Mouse (Mus musculus) midbrain, embryonic 15.5 days (tissue): ENCODE measurements at regions not wholly inside any gene's neighbourhood (a gene's known extent, or its start where the extent isn't known, plus 50 kb on each side); places are given as distances from the start of the nearest gene placed in this dataset.

Experiments
- ATAC-seq: fragments of 200-750 bp; cut with Nextera tagmentation; replicated peaks from 2 replicates; pipeline ENCODE4 v1.8.0; 2017; ENCODE audit warnings: moderate TSS enrichment
- H3K27ac ChIP-seq: fragments of 300-500 bp; sonication (generic); 2 replicates; pipeline ENCODE4 v1.5.1; 2015; ENCODE audit warnings: mild to moderate bottlenecking, inconsistent platforms
- H3K27me3 ChIP-seq: fragments of 300-500 bp; sonication (generic); replicated peaks from 2 replicates; pipeline ENCODE4 v1.6.1; 2015; ENCODE audit warnings: inconsistent platforms
- H3K36me3 ChIP-seq: fragments of 300-500 bp; sonication (generic); replicated peaks from 2 replicates; pipeline ENCODE4 v1.6.1; 2015; ENCODE audit warnings: inconsistent platforms
- H3K4me1 ChIP-seq: fragments of 300-500 bp; sonication (generic); 2 replicates; pipeline ENCODE4 v1.6.1; 2015; ENCODE audit warnings: inconsistent platforms
- H3K4me2 ChIP-seq: fragments of 300-500 bp; sonication (generic); 2 replicates; pipeline ENCODE4 v1.6.1; 2015; ENCODE audit warnings: inconsistent platforms, mild to moderate bottlenecking, moderate library complexity
- H3K4me3 ChIP-seq: fragments of 300-500 bp; sonication (generic); 2 replicates; pipeline ENCODE4 v1.5.1; 2015; ENCODE audit warnings: mild to moderate bottlenecking, inconsistent platforms
- H3K9ac ChIP-seq: fragments of 300-500 bp; sonication (generic); 2 replicates; pipeline ENCODE4 v1.6.1; 2015; ENCODE audit warnings: mild to moderate bottlenecking, inconsistent platforms
- H3K9me3 ChIP-seq: fragments of 300-500 bp; sonication (generic); 2 replicates; pipeline ENCODE4 v1.6.1; 2016; ENCODE audit warnings: inconsistent platforms
- WGBS: fragments of 180-500 bp; shearing (Covaris S2); methylation state at CpG from one replicate; pipeline ENCODE4 v1.1.7; 2015; ENCODE audit warnings: mixed read lengths; 5-methylcytosine and 5-hydroxymethylcytosine counted together

DNA sequence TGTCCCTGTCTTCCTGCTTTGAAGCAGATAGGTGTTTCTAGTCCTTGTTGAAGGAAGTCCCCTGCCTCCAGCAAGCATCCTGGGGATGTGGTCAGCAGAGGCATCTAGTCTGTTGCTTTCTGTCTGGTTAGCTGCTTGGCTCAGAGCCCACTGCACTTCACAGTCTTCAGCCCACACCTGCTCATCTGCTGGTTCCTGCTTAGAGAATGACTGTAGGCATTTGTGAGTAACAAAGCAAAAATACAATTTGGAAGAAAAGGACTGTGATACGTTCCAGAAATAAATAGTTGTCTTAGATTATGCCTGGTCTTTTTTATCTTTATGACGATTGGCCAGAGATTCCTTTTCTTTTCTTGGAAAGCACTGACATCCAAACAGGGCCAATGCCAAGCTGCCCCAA, 246.6 kb upstream of the Sox2 start:
- Histone ChIP-seq H3K4me1 (peaks cover 3% of the 10 kb centered on the region; the same call in 1 of the 2 replicates), H3K4me2 (no peak overlapping the region), H3K27me3 (no peaks in the 10 kb centered on the region), H3K9me3 (no peaks in the 10 kb centered on the region), H3K27ac (no peak overlapping the region), H3K9ac (no peak overlapping the region), H3K4me3 (no peak overlapping the region), H3K36me3 (no peaks in the 10 kb centered on the region)
- WGBS = 83% methylated on average over 2 of the region's 2 CpGs
- no peak for ATAC-seq

DNA sequence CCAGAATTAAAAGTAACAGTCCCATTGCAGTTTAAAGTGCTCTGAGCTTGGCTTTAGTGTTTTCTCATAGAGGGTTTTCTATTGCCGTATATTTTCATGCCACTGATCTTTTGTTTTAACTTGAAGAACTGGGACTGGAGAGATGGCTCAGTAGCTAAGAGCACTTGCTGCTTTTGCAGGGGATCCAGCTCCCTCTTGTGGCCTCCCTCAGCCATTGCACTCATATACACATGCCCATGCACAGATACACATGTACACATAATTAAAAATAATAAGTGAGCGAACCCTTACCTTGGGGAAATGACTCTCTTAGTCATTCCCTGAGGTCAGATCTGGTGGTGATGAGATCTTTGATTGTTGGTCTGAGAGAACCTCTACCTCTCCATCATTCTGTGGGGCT, 258.9 kb upstream of the Sox2 start:
- Histone ChIP-seq H3K4me2 (no peak overlapping the region), H3K9me3 (no peaks in the 10 kb centered on the region), H3K9ac (no peak overlapping the region), H3K4me3 (no peak overlapping the region), H3K27ac (no peak overlapping the region), H3K4me1 (no peaks in the 10 kb centered on the region), H3K27me3 (no peaks in the 10 kb centered on the region), H3K36me3 (no peaks in the 10 kb centered on the region)
- WGBS = 94% methylated on average over 2 of the region's 2 CpGs
- ATAC-seq = no peak

DNA sequence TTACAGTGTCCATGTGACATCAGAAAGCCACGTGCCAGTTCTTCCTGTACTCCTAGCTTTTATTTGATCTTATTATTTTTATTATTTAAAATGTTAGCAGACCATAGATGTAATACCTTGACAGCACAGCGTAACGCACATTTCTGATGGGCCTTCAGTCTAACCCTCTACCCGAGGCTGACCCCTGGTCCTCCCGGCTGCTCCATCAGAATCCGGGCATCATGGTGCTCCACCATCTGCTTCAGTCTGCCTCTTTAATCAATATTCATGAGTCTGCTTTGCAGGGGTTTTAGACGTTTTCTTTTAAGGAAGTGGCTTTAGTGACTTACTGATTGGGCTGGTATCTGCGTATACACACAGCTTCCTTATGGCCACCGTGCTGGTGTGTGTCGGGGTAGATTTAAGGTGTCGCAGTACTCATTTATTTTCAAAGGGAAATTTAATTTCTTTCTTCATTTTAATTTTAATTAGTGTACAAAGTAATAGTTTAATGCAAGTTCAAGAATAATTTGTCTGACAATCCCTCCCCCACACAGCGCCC, 265.2 kb upstream of the Sox2 start:
- WGBS = 53% methylated on average over 12 of the region's 12 CpGs
- ATAC-seq = peak; percentile 57; the same call in 1 of the 2 replicates
- H3K36me3 ChIP-seq = no peaks in the 10 kb centered on the region

DNA sequence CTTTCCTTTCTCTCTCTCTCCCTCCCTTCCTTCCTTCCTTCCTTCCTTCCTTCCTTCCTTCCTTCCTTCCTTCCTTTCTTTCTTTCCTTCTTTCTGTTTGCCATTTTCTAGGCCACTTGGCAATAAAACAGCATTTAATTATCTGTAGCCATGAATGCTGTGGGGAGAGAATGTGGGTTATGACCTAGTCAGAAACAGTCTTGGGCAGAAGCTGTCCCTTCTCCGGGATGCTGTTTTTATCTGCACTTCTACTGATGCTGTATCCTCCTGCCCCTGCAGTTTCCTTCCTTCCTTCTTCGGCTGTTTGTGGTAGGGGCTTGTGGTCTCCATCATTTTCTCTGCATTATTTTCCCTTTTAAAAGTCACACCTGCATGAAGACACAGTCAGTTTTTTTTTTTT, 272.3 kb upstream of the Sox2 start:
- Histone ChIP-seq H3K36me3 (no peaks in the 10 kb centered on the region), H3K27me3 (no peaks in the 10 kb centered on the region), H3K27ac (peak overlapping the region; percentile 48; the same call in 1 of the 2 replicates), H3K4me2 (peak overlapping the region; percentile 45), H3K9ac (no peak overlapping the region), H3K9me3 (no peaks in the 10 kb centered on the region), H3K4me3 (no peak overlapping the region), H3K4me1 (peaks cover 11% of the 10 kb centered on the region; the same call in 1 of the 2 replicates)
- ATAC-seq = no peak
- WGBS = 31% methylated on average over 2 of the region's 2 CpGs

More for the DNA sequence above, 265.2 kb upstream of the Sox2 start:
- Histone ChIP-seq H3K27me3 (no peaks in the 10 kb centered on the region), H3K4me3 (no peak overlapping the region), H3K27ac (no peak overlapping the region), H3K9me3 (no peaks in the 10 kb centered on the region), H3K4me2 (no peak overlapping the region), H3K4me1 (no peaks in the 10 kb centered on the region), H3K9ac (no peak overlapping the region)

DNA sequence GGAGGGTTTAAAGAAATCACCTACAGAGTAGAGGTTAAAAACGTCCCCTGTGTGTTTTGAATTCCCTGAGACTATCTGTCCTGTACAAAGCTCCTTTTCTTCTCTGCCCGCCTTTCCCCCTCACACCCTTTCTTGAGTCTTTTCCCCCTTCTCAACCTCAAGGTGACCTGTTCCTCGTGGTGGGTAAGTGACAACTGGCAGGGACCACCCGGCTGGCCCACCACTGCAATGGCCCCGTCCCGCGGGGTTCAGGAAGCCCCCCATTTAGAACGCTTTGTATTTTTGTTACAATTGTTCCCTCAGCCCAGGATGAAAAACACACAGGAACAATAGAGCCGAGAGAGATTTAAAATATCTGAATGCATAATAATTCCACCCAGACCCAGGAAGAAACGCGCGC, 272.9 kb upstream of the Sox2 start:
- Histone ChIP-seq H3K27ac (peak overlapping the region; percentile 63), H3K9ac (peak overlapping the region; percentile 33; the same call in 1 of the 2 replicates)
- peak; percentile 24; the same call in 1 of the 2 replicates for ATAC-seq

DNA sequence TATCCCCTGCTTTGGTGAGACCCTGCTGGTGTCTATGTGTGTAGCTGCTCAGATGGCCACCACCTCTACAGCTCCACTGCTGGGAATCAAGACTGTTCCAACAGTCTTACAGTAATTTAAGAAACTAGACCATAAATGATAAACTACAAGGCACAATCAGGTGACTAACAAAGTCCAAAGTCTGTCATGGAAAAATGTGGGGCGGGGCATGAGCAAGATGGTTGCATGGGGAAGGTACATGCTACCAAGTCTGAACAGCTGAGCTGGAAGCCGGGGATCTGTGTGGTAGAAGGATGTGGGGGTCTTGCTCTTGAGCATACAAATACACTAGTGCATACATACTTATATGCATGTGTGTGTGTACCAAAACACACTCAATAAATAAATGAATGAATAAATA, 278.8 kb upstream of the Sox2 start:
- Histone ChIP-seq H3K9ac (no peak overlapping the region), H3K27me3 (no peaks in the 10 kb centered on the region), H3K9me3 (no peaks in the 10 kb centered on the region), H3K36me3 (no peaks in the 10 kb centered on the region), H3K4me1 (no peaks in the 10 kb centered on the region), H3K27ac (no peak overlapping the region), H3K4me2 (no peak overlapping the region), H3K4me3 (no peak overlapping the region)
- ATAC-seq = no peak
- 95% methylated on average over 2 of the region's 2 CpGs for WGBS

More for the DNA sequence above, 272.9 kb upstream of the Sox2 start:
- 0 out of 2 replicates have a peak overlapping the region, but pooled peaks have one; percentile 17 for H3K4me3 ChIP-seq
- no peaks in the 10 kb centered on the region for H3K9me3 ChIP-seq
- H3K4me1 ChIP-seq = peaks cover 11% of the 10 kb centered on the region; the same call in 1 of the 2 replicates
- H3K4me2 ChIP-seq = peak overlapping the region; percentile 45
- H3K27me3 ChIP-seq = no peaks in the 10 kb centered on the region
- WGBS = 9% methylated on average over 12 of the region's 12 CpGs
- H3K36me3 ChIP-seq = no peaks in the 10 kb centered on the region

DNA sequence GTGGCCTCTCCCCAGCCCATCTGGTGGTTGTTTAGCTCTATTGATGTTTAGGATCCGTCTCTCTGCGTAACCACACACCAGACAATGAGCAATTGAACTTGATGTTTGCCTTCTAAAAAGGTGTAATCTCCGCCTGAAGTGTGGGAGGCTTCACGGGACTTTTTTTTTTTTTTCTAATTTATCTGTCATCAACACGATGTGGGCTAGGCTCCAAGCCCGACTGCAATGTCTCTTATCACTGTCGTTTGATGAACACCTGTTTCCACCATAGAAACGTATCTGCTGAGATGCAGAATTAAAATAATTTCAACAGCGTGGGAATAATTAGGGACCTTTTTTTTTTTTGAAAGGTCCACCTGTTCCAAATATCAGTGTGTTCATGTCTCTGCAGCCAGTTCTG, 257.0 kb upstream of the Dnajc19 start:
- 0 out of 2 replicates have a peak, but pooled peaks cover 2% of the 10 kb centered on the region for H3K27me3 ChIP-seq
- no peak overlapping the region for H3K4me2 ChIP-seq
- no peaks in the 10 kb centered on the region for H3K36me3 ChIP-seq
- H3K27ac ChIP-seq = no peak overlapping the region
- H3K4me1 ChIP-seq = no peaks in the 10 kb centered on the region
- no peak overlapping the region for H3K4me3 ChIP-seq
- no peak overlapping the region for H3K9ac ChIP-seq
- no peak for ATAC-seq
- no peaks in the 10 kb centered on the region for H3K9me3 ChIP-seq
- 76% methylated on average over 9 of the region's 9 CpGs for WGBS

DNA sequence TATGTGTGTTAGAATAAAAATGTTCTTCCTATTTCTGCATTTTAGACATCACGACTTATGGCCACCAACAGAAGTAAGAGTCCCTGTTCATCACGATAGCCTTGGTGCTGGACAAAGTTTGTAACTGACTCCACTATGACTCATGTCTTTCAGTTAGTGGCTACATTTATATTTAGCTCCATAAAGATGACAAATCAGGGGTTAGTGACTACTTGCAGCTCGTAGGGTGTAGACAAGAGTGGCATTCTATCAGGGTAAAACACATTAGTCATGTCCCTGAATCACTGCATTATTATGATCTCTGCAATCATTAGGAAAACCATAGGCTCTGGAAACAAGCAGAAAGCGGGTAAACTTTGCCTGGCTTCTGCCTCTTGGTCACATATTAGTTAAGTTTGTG, 252.4 kb upstream of the Dnajc19 start:
- Histone ChIP-seq H3K9ac (no peak overlapping the region), H3K4me2 (no peak overlapping the region), H3K4me3 (no peak overlapping the region), H3K36me3 (no peaks in the 10 kb centered on the region), H3K27ac (no peak overlapping the region), H3K27me3 (0 out of 2 replicates have a peak, but pooled peaks cover 2% of the 10 kb centered on the region), H3K9me3 (no peaks in the 10 kb centered on the region), H3K4me1 (peaks cover 23% of the 10 kb centered on the region)
- WGBS = 93% methylated on average over 4 of the region's 4 CpGs
- ATAC-seq = no peak

DNA sequence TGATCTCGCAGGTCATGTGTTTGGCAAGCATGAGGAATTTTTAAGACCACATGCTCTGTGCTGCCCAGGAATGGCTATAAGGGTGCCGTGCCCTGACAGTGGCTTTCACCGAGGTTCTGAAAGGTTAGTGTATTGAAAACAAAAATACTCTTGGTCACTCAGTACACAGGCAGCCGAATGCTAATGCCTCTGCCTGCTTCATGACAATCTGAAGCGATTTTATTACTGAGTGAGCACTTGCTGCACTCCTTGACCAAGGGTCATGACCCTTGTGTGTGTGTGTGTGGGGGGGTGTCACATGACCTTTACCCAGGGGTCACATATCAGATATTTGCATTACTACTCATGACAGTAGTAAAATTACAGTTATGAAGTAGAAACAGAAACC, 250.8 kb upstream of the Dnajc19 start:
- no peak overlapping the region for H3K4me3 ChIP-seq
- peak overlapping the region; percentile 21; the same call in 1 of the 2 replicates for H3K4me2 ChIP-seq
- 0 out of 2 replicates have a peak overlapping the region, but pooled peaks have one; percentile 13 for H3K27ac ChIP-seq
- no peaks in the 10 kb centered on the region for H3K36me3 ChIP-seq
- H3K9me3 ChIP-seq = no peaks in the 10 kb centered on the region
- no peak overlapping the region for H3K9ac ChIP-seq
- H3K27me3 ChIP-seq = 0 out of 2 replicates have a peak, but pooled peaks cover 5% of the 10 kb centered on the region
- ATAC-seq = peak; percentile 56; the same call in 1 of the 2 replicates
- peaks cover 23% of the 10 kb centered on the region for H3K4me1 ChIP-seq
- 37% methylated on average over 5 of the region's 5 CpGs for WGBS

DNA sequence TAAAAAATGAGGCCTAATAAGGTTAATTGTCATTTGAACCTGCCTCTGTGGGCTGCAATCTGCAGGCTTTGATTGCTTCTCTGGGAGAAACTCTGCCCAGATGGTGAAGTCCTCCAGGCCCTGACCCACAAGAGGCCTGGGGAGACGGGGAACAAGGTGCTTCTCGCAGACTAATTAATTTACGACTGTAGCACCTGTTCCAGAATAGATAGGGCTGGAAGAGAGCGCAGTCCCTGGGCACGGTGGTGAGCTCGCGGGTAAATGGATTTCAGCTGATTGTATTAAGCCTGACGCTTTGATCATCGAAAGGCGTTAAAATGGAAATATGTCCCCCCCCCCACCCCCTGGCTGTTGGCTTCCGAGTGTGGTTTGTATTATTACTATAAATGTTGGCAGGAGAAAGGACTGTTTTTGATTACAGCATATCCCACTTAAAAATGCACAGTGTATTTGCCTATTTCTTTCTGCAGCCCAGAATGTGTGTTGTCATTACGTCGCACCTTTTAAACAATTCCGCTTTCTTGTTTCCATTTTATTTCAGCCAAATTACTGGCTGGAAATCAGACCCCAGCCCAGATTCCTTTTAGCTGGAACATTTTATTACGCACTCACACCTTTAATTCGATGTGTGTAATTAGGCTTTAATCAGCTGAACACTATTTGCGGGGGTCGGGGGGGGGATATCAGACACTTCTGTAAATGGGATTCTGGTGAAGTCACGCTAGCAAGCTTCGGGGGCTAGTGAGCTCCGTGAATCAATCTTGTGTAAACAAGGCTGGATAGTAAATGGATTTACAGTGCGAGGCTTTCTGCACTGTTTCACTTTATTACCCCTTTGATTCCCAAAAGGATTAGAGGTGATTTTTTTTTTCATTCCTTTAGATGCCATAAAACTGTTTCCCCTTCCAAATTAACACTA, 250.1 kb upstream of the Dnajc19 start:
- Histone ChIP-seq H3K4me3 (no peak overlapping the region), H3K4me1 (peaks cover 23% of the 10 kb centered on the region)
- peak; percentile 84 for ATAC-seq

DNA sequence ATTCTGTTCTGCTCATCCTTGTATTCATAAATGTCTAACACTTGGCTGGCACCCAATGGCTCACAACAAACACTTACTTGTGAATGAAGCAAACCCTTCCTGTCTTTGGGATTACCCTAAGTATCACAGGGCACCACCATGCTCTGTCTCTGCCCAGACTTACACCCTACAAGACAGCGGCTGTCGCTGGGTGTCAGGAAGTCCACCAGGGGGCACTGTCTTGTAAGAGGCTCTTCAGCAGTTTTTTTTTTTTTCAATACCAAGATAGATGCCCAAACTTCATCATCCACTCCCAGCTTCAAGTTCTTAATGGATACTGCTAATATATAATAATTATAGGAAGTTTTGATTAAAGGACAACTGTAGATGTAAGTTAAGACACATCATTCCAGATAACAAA, 247.7 kb upstream of the Dnajc19 start:
- WGBS = 15% methylated on average over 2 of the region's 2 CpGs
- Histone ChIP-seq H3K4me3 (no peak overlapping the region), H3K27me3 (0 out of 2 replicates have a peak, but pooled peaks cover 5% of the 10 kb centered on the region), H3K4me2 (no peak overlapping the region), H3K9me3 (no peaks in the 10 kb centered on the region), H3K27ac (no peak overlapping the region), H3K36me3 (no peaks in the 10 kb centered on the region), H3K4me1 (peaks cover 23% of the 10 kb centered on the region), H3K9ac (no peak overlapping the region)
- ATAC-seq = no peak

More for the DNA sequence above, 250.1 kb upstream of the Dnajc19 start:
- H3K9ac ChIP-seq = no peak overlapping the region
- no peaks in the 10 kb centered on the region for H3K36me3 ChIP-seq
- 26% methylated on average over 22 of the region's 22 CpGs for WGBS
- H3K27ac ChIP-seq = 0 out of 2 replicates have a peak overlapping the region, but pooled peaks have one; percentile 13
- no peaks in the 10 kb centered on the region for H3K9me3 ChIP-seq
- H3K4me2 ChIP-seq = peak overlapping the region; percentile 21; the same call in 1 of the 2 replicates
- 0 out of 2 replicates have a peak, but pooled peaks cover 5% of the 10 kb centered on the region for H3K27me3 ChIP-seq

DNA sequence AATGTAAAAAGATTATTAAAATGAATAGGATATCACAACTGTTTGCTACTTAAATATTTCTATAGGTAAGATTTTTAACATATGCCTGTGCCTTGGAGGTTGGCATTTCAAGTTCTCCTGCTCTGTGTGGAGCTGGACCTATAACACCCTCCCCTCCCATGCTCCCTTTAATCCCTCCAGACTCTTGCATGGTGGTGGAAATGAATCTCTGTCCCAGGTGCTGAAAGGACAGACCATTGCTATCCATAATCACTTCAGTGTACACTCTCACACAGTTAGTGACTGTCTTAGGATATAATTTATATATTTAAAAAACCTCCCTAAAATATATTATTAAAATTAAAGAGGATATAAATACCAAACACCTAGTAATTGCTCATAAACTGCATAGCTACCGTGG, 244.5 kb upstream of the Dnajc19 start:
- no peak overlapping the region for H3K9ac ChIP-seq
- H3K27ac ChIP-seq = no peak overlapping the region
- 93% methylated on average over 1 of the region's 1 CpGs for WGBS
- 0 out of 2 replicates have a peak, but pooled peaks cover 3% of the 10 kb centered on the region for H3K27me3 ChIP-seq
- no peak overlapping the region for H3K4me3 ChIP-seq
- H3K4me2 ChIP-seq = no peak overlapping the region
- H3K9me3 ChIP-seq = no peaks in the 10 kb centered on the region
- peaks cover 19% of the 10 kb centered on the region for H3K4me1 ChIP-seq
- no peaks in the 10 kb centered on the region for H3K36me3 ChIP-seq
- ATAC-seq = no peak
